Mouse (Mus musculus): Measurements from ENCODE around the gene Prss35.

Prss35 gene

DNA sequence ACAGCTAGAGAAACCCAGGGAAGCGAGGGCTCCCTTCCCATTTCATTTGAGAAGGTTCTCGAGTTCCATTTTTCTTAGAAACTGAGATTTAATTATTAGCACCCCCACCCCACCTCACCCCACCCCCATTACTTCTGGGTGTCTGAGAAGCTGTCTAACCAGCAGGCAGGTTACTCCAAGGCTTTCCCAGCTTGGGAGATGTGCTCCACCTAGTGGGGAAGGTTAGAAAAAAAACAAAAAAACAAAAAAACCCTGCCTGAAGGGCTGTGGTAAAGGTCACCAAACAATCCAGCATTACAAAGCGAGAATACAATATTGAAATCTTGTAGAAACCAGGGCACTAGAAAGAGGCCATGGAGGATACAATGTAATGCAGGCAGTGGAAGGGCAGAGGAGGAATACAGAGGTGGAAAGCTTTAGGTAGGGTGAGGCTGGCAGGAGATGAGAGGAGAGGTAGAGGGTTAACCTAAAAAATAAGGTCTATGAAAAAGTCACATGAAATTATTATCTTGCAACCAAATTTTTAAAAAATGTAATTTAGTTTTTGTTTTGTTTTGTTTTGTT is 57.2 kb downstream of the Prss35 start:
- no peak for DNase-seq
